8 mouse cellular contexts compared by ENCODE assay signal in the genomic region with DNA sequence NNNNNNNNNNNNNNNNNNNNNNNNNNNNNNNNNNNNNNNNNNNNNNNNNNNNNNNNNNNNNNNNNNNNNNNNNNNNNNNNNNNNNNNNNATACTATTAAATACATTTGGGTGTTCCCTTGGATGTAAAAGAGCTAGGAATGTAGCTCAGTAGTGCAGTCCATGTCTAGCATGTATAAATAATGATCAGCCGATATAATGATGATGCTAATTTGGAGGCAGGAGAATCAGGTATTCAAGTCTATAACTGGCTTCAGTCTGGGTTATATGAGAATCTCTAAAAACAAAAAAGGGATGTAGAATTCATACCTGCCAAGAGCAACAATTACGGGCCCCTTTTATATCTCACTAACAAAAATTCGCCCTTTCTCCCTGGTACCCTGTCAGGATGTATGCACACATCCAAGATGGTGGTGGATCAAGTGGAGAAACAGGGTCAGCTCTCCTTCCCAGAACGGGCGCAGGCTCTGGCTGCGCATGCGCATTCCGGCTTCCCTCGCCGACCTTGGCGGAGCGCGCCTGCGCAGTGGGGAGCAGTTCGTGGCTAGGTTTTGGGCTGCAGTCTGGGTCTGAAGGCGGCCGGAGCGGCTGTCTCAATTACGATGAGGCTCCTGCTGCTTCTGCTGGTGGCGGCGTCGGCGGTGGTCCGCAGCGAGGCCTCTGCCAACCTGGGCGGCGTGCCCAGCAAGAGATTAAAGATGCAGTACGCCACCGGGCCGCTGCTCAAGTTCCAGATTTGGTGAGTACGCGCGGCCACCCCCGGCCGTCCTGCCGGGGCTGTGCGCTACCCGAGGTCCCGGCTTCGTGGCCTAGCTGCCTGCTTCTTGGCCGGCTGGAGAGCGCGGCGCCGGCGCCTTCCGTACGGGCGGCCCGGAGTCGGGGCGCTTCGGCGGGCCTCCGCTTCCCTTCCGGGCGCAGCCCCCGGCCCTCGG. TPM values are rescaled to one million over a fixed set of nuclear protein-coding genes. Genes with fewer than 3 reads are reported as not detected.
DNase-seq lines count a peak whose midpoint lies in the region; ATAC-seq lines count a peak whose summit lies in the region.

A gene (plus strand): TSS at position 500 of the 930 bp plus-strand sequence.

- peak; percentile 96 for ATAC-seq in hindbrain, embryonic 15.5 days (ENCODE audit: low FRiP score, low read depth)

- peak within 1 kb of the TSS; percentile 99 for H3K27ac ChIP-seq in hindbrain, embryonic 15.5 days (replicated peaks)

- H3K4me3 ChIP-seq in hindbrain, embryonic 15.5 days = peak within 1 kb of the TSS; percentile 82

- H3K4me1 ChIP-seq in hindbrain, embryonic 15.5 days (replicated peaks) = peaks cover 25% of the 10 kb centered on the region

- DNase-seq in R1 (ENCODE audit: low read depth, low spot score) = peak; percentile 95
- DNase-seq in cerebellum, postnatal 25 days = peak; percentile 99 to 100
- peak; percentile 98 for DNase-seq in frontal cortex, postnatal 36 days (ENCODE audit: low spot score in 2 of 2)
- DNase-seq in left cerebral cortex, adult 11 months (ENCODE audit: low spot score) = peak; percentile 92
- DNase-seq in lung, postnatal 4 days = peak; percentile 98
- peak; percentile 93 for DNase-seq in retina, postnatal 7 days (ENCODE audit: low read depth, low spot score)
- DNase-seq in urinary bladder, adult 2 months (ENCODE audit: low spot score) = peak; percentile 98

- under 1% methylated on average over 57 of the region's 59 CpGs for WGBS in hindbrain, embryonic 15.5 days

- H3K9ac ChIP-seq in hindbrain, embryonic 15.5 days = peak within 1 kb of the TSS; percentile 97

- H3K27me3 ChIP-seq in hindbrain, embryonic 15.5 days = no peaks in the 10 kb centered on the region

- no peaks in the 10 kb centered on the region; the same call in 1 of the 2 replicates for H3K36me3 ChIP-seq in hindbrain, embryonic 15.5 days

- H3K9me3 ChIP-seq in hindbrain, embryonic 15.5 days = no peaks in the 10 kb centered on the region

- H3K4me2 ChIP-seq in hindbrain, embryonic 15.5 days = peak within 1 kb of the TSS; percentile 60

RNA-seq across cellular contexts. Expression of the gene that starts here (rescaled TPM):
- 25.2 and 26.4 TPM in 2 replicates for polyA plus RNA-seq in hindbrain, embryonic 15.5 days (2015; fragmentation: Nextera tagmentation; extraction: Ambion mirVana)
- 71.4 and 75.8 TPM in 2 replicates for polyA plus RNA-seq in urinary bladder, adult 2 months (2012; rRNA removed)

Comparison
In these comparisons a context has a peak if more than half of its experiments do, and no peak if none do; other contexts are left out.
1. Peak in every context shown above with its lines: DNase-seq, ATAC-seq, H3K4me3 ChIP-seq and H3K27ac ChIP-seq.